ENCODE assay signal across 14 mouse cellular contexts in genomic region chr11:20204321-20204720, GRCm38 (mm10). TPM values are rescaled to one million over a fixed set of nuclear protein-coding genes. Genes with fewer than 3 reads are reported as not detected.
A peak's percentile ranks its signal among the peaks of the same experiment; 100 is the strongest.
DNase-seq lines count a peak whose midpoint lies in the region; ATAC-seq and TF ChIP-seq lines count a peak whose summit lies in the region.
"Had no signal": no experiment of that assay in that cellular context is flagged by ENCODE, and none has a peak within 500 bp of the region (broad histone marks: within the 10 kb centered on the region; RNA-seq: fewer than 3 reads in every experiment).

No protein-coding gene starts in this region.

- no peak overlapping the region for H3K4me3 ChIP-seq in heart, postnatal 0 days (ENCODE audit: low read depth, low read length)
- no peak overlapping the region for H3K4me3 ChIP-seq in midbrain, embryonic 15.5 days
- no peak overlapping the region for H3K4me3 ChIP-seq in midbrain, embryonic 14.5 days (replicated peaks; ENCODE audit: low read depth, low read length)
- no peak overlapping the region for H3K4me3 ChIP-seq in liver, embryonic 12.5 days
- H3K4me3 ChIP-seq in stomach, postnatal 0 days (ENCODE audit: low read depth, low read length) = no peak overlapping the region
- H3K4me3 ChIP-seq: erythroblast, embryonic 14.5 days had no signal

- no peaks in the 10 kb centered on the region for H3K27me3 ChIP-seq in heart, postnatal 0 days (ENCODE audit: control insufficient read depth, insufficient read depth, low read length)
- H3K27me3 ChIP-seq in midbrain, embryonic 15.5 days (replicated peaks) = no peaks in the 10 kb centered on the region
- no peaks in the 10 kb centered on the region for H3K27me3 ChIP-seq in midbrain, embryonic 14.5 days (ENCODE audit: control insufficient read depth, insufficient read depth, low read length)
- H3K27me3 ChIP-seq in liver, embryonic 12.5 days (replicated peaks) = no peaks in the 10 kb centered on the region
- H3K27me3 ChIP-seq in stomach, postnatal 0 days (ENCODE audit: control insufficient read depth, insufficient read depth, low read length) = no peaks in the 10 kb centered on the region

- H3K27ac ChIP-seq in heart, postnatal 0 days (ENCODE audit: low read depth) = no peak overlapping the region
- no peak overlapping the region for H3K27ac ChIP-seq in midbrain, embryonic 15.5 days
- no peak overlapping the region for H3K27ac ChIP-seq in midbrain, embryonic 14.5 days (replicated peaks; ENCODE audit: low read depth, low read length)
- no peak overlapping the region for H3K27ac ChIP-seq in liver, embryonic 12.5 days
- no peak overlapping the region for H3K27ac ChIP-seq in stomach, postnatal 0 days (replicated peaks)

- DNase-seq in heart, postnatal 0 days (ENCODE audit: low spot score) = no peak
- DNase-seq in heart, postnatal 25 days (ENCODE audit: low spot score) = no peak
- DNase-seq in midbrain, embryonic 14.5 days = no peak
- DNase-seq in stomach, postnatal 0 days (ENCODE audit: low spot score) = no peak
- DNase-seq in ovary, adult 18-20 months (ENCODE audit: low spot score) = no peak
- DNase-seq: adrenal gland, postnatal 25 days; gastrocnemius, postnatal 14 days; right cerebral cortex, postnatal 14 days; thymus, adult 2 months had no signal

- H3K9me3 ChIP-seq in heart, postnatal 0 days (replicated peaks; ENCODE audit: control insufficient read depth, low read length) = no peaks in the 10 kb centered on the region
- no peaks in the 10 kb centered on the region for H3K9me3 ChIP-seq in midbrain, embryonic 15.5 days
- no peaks in the 10 kb centered on the region for H3K9me3 ChIP-seq in midbrain, embryonic 14.5 days (ENCODE audit: control insufficient read depth, low read length)
- no peaks in the 10 kb centered on the region for H3K9me3 ChIP-seq in liver, embryonic 12.5 days (replicated peaks)
- H3K9me3 ChIP-seq in stomach, postnatal 0 days (ENCODE audit: control insufficient read depth, low read length) = no peaks in the 10 kb centered on the region
- H3K9me3 ChIP-seq: G1E had no signal

- H3K9ac ChIP-seq in heart, postnatal 0 days (replicated peaks; ENCODE audit: low read depth, low read length) = no peak overlapping the region
- no peak overlapping the region for H3K9ac ChIP-seq in midbrain, embryonic 15.5 days
- no peak overlapping the region for H3K9ac ChIP-seq in midbrain, embryonic 14.5 days (replicated peaks; ENCODE audit: low read length)
- H3K9ac ChIP-seq in liver, embryonic 12.5 days = no peak overlapping the region
- no peak overlapping the region for H3K9ac ChIP-seq in stomach, postnatal 0 days (ENCODE audit: low read length)

- intact Hi-C loops in heart, postnatal 25 days (cut with DNase I) = loop anchor here (5.0 kb wide), 1 partner anchor 128 kb away; the partner anchor contains the start of gene Slc1a4

- H3K4me2 ChIP-seq in heart, postnatal 0 days (ENCODE audit: low read depth, low read length) = peak overlapping the region; percentile 83; the same call in 1 of the 2 replicates
- 0 out of 2 replicates have a peak overlapping the region, but pooled peaks have one; percentile 74 for H3K4me2 ChIP-seq in midbrain, embryonic 15.5 days
- H3K4me2 ChIP-seq in midbrain, embryonic 14.5 days (ENCODE audit: low read length) = no peak overlapping the region
- H3K4me2 ChIP-seq in liver, embryonic 12.5 days = peak overlapping the region; percentile 8
- peak overlapping the region; percentile 31; the same call in 1 of the 2 replicates for H3K4me2 ChIP-seq in stomach, postnatal 0 days (replicated peaks; ENCODE audit: low read depth)

- H3K36me3 ChIP-seq in heart, postnatal 0 days (replicated peaks; ENCODE audit: control insufficient read depth, insufficient read depth, low read length) = no peaks in the 10 kb centered on the region
- H3K36me3 ChIP-seq in midbrain, embryonic 15.5 days (replicated peaks) = no peaks in the 10 kb centered on the region
- H3K36me3 ChIP-seq in midbrain, embryonic 14.5 days (ENCODE audit: control insufficient read depth, insufficient read depth, low read length) = no peaks in the 10 kb centered on the region
- H3K36me3 ChIP-seq in liver, embryonic 12.5 days = peaks cover 9% of the 10 kb centered on the region
- H3K36me3 ChIP-seq in stomach, postnatal 0 days (ENCODE audit: control insufficient read depth, insufficient read depth, low read length) = no peaks in the 10 kb centered on the region

- no peak for ATAC-seq in heart, postnatal 0 days (ENCODE audit: insufficient read depth, low read depth)
- ATAC-seq in midbrain, embryonic 15.5 days (replicated peaks) = no peak
- ATAC-seq in midbrain, embryonic 14.5 days (ENCODE audit: low FRiP score, low TSS enrichment) = no peak
- no peak for ATAC-seq in liver, embryonic 12.5 days
- no peak for ATAC-seq in stomach, postnatal 0 days (ENCODE audit: low FRiP score, low TSS enrichment)
- no peak for ATAC-seq in megakaryocyte-erythroid progenitor cell, adult 5-6 weeks (replicated peaks; ENCODE audit: low FRiP score, low TSS enrichment, poor library complexity, severe bottlenecking)

- peaks cover 39% of the 10 kb centered on the region for H3K4me1 ChIP-seq in heart, postnatal 0 days (ENCODE audit: control insufficient read depth, insufficient read depth)
- peaks cover 47% of the 10 kb centered on the region for H3K4me1 ChIP-seq in midbrain, embryonic 15.5 days
- H3K4me1 ChIP-seq in midbrain, embryonic 14.5 days (ENCODE audit: control insufficient read depth, insufficient read depth, low read length) = peaks cover 23% of the 10 kb centered on the region
- H3K4me1 ChIP-seq in liver, embryonic 12.5 days = peaks cover 74% of the 10 kb centered on the region
- H3K4me1 ChIP-seq in stomach, postnatal 0 days (replicated peaks; ENCODE audit: control insufficient read depth, insufficient read depth) = peaks cover 10% of the 10 kb centered on the region

- WGBS in heart, postnatal 0 days = 48% methylated on average over 2 of the region's 2 CpGs
- 78% methylated on average over 2 of the region's 2 CpGs for WGBS in midbrain, embryonic 15.5 days
- WGBS in midbrain, embryonic 14.5 days = 81% methylated on average over 2 of the region's 2 CpGs
- WGBS in liver, embryonic 12.5 days (ENCODE audit: insufficient replicate concordance) = 66% methylated on average over 2 of the region's 2 CpGs
- 41% methylated on average over 2 of the region's 2 CpGs for WGBS in stomach, postnatal 0 days

- TF ChIP-seq CTCF in heart, postnatal 0 days (IDR thresholded peaks at IDR 0.05; ENCODE audit: low read depth) = no peak
- TF ChIP-seq CTCF in stomach, postnatal 0 days (IDR thresholded peaks at IDR 0.05; ENCODE audit: low read depth) = no peak

- TF ChIP-seq EP300 in heart, postnatal 0 days (IDR thresholded peaks at IDR 0.05; ENCODE audit: low read depth) = no peak
- no peak for TF ChIP-seq EP300 in stomach, postnatal 0 days (optimal IDR thresholded peaks at IDR 0.05)

RNA-seq across cellular contexts. Expression of gene Rab1a, which starts 3.1 kb away (rescaled TPM):
- total RNA-seq in heart, postnatal 0 days (2014; rRNA removed; ENCODE audit: low replicate concordance) = 55.8 and 73.9 TPM in 2 replicates
- polyA plus RNA-seq in heart, postnatal 0 days (2015; fragmentation: Nextera tagmentation; extraction: Ambion mirVana) = 219 and 226 TPM in 2 replicates
- total RNA-seq in heart, postnatal 25 days (2021) = 100 to 1,000 TPM; 118 to 135 TPM
- 272 and 286 TPM in 2 replicates for polyA plus RNA-seq in midbrain, embryonic 15.5 days (2015; fragmentation: Nextera tagmentation; extraction: Ambion mirVana)
- 289 and 293 TPM in 2 replicates for polyA plus RNA-seq in midbrain, embryonic 14.5 days (2014; fragmentation: Nextera tagmentation; extraction: Ambion mirVana)
- polyA plus RNA-seq in liver, embryonic 12.5 days (2016; fragmentation: Nextera tagmentation; extraction: Ambion mirVana) = 130 and 132 TPM in 2 replicates
- 287 and 295 TPM in 2 replicates for polyA plus RNA-seq in stomach, postnatal 0 days (2015; fragmentation: Nextera tagmentation; extraction: Ambion mirVana)
- 69.5 and 81.8 TPM in 2 replicates for total RNA-seq in megakaryocyte-erythroid progenitor cell, adult 5-6 weeks (2014; fragmentation: Nextera tagmentation)
- 61.2 and 68.1 TPM in 2 replicates for total RNA-seq in megakaryocyte-erythroid progenitor cell, adult 5-6 weeks (2017)

RNA-seq across cellular contexts. Expression of gene Cep68, which starts 44.9 kb away (rescaled TPM):
- total RNA-seq in heart, postnatal 0 days (2014; rRNA removed; ENCODE audit: low replicate concordance) = 53.8 and 56.2 TPM in 2 replicates
- polyA plus RNA-seq in heart, postnatal 0 days (2015; fragmentation: Nextera tagmentation; extraction: Ambion mirVana) = 20.3 and 21.0 TPM in 2 replicates
- total RNA-seq in heart, postnatal 25 days (2021) = 10 to 100 TPM; 44.9 to 52.1 TPM
- polyA plus RNA-seq in midbrain, embryonic 15.5 days (2015; fragmentation: Nextera tagmentation; extraction: Ambion mirVana) = 29.3 and 29.4 TPM in 2 replicates
- polyA plus RNA-seq in midbrain, embryonic 14.5 days (2014; fragmentation: Nextera tagmentation; extraction: Ambion mirVana) = 16.9 and 29.5 TPM in 2 replicates
- 14.3 and 15.1 TPM in 2 replicates for polyA plus RNA-seq in liver, embryonic 12.5 days (2016; fragmentation: Nextera tagmentation; extraction: Ambion mirVana)
- polyA plus RNA-seq in stomach, postnatal 0 days (2015; fragmentation: Nextera tagmentation; extraction: Ambion mirVana) = 8.4 and 8.6 TPM in 2 replicates
- 22.6 and 22.7 TPM in 2 replicates for total RNA-seq in megakaryocyte-erythroid progenitor cell, adult 5-6 weeks (2014; fragmentation: Nextera tagmentation)
- total RNA-seq in megakaryocyte-erythroid progenitor cell, adult 5-6 weeks (2017) = 24.9 and 25.7 TPM in 2 replicates
